Mouse (Mus musculus): Measurements from ENCODE around the gene Fam98c.

The Fam98c gene

GRCm38 (mm10) chr7:29108992-29109955 is 46.8 kb downstream of the Fam98c start:
- peak; percentile 75 for DNase-seq (ENCODE audit: low spot score)
